Mouse (Mus musculus): ENCODE data around the gene Ribc1. TPM values are rescaled to one million over a fixed set of nuclear protein-coding genes. Genes with fewer than 3 reads are reported as not detected.

Ribc1 gene
- under 1 TPM in 2 of 4 experiments, not detected in 2; 0.25 to 0.30 TPM for total RNA-seq (2022)

DNA sequence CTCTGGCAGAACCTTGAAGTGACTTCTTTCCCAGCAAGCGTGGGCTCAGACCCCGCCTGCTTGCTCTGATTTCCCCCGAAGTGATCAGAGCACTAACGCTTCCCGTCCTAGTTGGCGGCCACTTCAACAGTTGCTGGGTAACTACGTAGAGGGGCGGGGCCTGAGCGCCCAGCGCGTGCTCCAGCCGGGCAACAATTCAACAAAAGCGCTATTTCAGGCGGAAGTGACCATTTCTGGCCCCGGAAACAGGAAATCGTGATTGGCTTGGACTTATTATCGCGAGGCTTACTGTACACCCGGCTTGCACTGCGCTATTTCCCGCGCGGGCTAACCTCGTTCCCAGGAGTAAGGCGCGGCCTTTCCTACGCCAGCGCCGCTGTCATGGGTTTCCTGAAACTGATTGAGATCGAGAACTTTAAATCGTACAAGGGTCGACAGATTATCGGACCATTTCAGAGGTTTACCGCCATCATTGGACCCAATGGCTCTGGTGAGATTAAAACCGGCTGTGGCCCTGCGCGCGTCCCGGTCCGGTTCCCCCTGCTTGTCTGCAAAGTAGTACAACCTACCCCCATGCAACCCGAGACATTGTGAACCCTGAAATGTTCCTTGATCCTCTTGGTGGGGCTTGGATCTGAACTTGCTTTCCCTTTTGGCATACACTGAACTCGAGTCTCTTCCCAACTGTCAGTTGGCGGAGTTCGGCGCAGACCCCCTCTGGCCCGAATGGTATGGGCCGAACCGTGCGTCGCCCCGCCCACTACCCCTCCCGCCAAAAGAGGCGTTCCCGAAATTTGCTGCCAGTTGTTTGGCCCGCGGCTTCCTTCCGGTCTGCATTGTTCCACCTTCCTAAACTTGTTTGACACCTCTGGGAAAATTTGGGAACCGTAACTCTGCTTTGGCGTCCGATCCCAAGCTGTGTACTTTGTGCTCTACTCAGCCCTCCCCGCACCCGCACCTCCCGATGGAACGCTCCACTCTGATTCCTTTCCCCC is at the start of gene Ribc1, which contains the start of gene Smc1a:
Gene Ribc1, minus strand, starts transcription at position 145 of the 995 bp plus-strand sequence.
Gene Smc1a, plus strand, starts transcription at position 278 of the 995 bp plus-strand sequence.
- peak; percentile 91 to 92 for DNase-seq (ENCODE audit: low spot score in 2 of 2)

- DNase-seq (ENCODE audit: low spot score in 2 of 2), result no peak
Observed at GRCm38 (mm10) chrX:152065674-152066073, 49.6 kb upstream of the Ribc1 start.

DNA sequence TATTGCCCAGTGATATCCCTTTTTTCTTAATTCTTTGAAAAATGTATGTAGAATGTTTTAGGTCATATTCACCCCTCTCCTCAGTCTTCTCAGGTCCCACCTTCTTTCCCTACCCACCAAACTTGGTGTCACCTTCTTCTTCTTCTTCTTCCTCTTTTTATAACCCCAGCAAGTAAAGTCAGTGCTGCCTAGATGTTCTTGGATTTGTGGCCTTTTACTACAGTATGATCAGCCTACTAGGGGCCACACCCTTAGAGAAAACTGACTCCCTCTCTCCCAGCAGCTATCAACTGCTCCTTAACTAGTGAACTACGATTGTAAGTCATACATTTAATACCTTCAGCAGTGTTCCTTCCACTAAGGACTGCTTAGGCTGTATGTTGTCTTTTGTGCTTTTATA is 38.0 kb upstream of the Ribc1 start:
- DNase-seq (ENCODE audit: low spot score in 2 of 2), result no peak

DNA sequence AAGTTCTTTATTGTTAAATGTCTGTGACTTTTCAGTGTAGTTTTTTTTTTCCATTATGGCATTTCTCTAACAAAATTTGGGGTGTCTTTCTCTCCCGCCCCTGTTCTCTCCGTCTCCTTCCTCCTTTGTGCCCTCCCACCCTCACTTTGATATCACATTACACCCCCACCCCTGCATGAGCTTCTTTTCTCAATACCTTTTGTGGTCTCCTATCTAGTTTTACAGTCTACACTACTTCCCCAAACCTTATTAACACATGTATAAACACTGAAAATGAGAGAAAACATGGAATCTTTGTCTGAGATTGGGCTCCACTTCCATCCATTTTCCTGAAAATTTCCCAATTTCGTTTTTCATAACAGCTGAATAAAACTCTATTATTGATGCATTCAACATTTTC is 36.5 kb upstream of the Ribc1 start:
- DNase-seq (ENCODE audit: low spot score in 2 of 2), result no peak

DNA sequence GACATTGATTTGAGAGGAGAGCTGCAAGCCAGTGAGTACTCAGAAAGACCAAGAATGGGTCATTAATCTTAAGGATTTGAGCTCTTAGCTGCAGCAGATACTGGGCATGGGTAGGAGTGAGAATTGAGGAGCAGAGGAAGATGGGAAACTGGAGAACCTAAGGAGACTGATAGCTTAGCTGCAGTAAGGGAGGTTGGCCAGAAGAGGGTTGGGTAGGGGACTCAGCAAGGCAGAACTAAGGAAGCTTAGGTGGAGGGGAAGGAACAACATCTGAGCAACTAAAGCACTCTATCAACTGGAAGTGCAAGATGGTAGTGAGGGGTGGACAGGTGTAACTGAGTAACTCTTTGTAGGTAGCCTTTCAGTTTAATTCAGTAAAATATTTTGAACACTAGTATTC is 31.1 kb upstream of the Ribc1 start:
- no peak for DNase-seq (ENCODE audit: low spot score in 2 of 2)

GRCm38 (mm10) chrX:152039865-152040264 is 23.8 kb upstream of the Ribc1 start:
- DNase-seq (ENCODE audit: low spot score in 2 of 2), result no peak

GRCm38 (mm10) chrX:152019294-152019693 is 3.2 kb upstream of the Ribc1 start:
- DNase-seq (ENCODE audit: low spot score in 2 of 2), result no peak

GRCm38 (mm10) chrX:152017186-152017585 is 1.1 kb upstream of the Ribc1 start:
- no peak for DNase-seq (ENCODE audit: low spot score in 2 of 2)

- DNase-seq (ENCODE audit: low spot score in 2 of 2), result no peak
Observed at GRCm38 (mm10) chrX:152015752-152016150, 344 bp downstream of the Ribc1 start.

GRCm38 (mm10) chrX:152007863-152008262 is 8.2 kb downstream of the Ribc1 start:
- DNase-seq (ENCODE audit: low spot score in 2 of 2), result no peak

DNA sequence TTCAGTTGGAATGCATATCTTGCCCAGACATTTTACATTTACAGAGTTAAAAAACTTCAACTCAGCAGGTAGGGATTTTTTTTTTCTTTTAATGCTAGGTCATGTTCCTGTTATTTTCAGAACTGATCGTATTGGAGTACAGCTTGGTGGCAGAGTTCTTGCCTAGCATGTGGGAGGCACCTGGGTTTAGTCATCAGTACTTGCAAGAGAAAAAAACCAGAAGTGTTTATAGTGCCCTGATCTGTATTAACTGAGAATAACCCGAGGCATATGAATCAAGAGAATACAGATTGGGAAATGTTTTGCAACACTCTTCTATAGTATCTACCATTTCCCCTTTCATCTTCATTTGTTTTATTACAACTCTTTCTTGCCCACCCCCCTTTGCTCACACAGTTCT is 13.2 kb downstream of the Ribc1 start:
- DNase-seq (ENCODE audit: low spot score in 2 of 2), result no peak

DNA sequence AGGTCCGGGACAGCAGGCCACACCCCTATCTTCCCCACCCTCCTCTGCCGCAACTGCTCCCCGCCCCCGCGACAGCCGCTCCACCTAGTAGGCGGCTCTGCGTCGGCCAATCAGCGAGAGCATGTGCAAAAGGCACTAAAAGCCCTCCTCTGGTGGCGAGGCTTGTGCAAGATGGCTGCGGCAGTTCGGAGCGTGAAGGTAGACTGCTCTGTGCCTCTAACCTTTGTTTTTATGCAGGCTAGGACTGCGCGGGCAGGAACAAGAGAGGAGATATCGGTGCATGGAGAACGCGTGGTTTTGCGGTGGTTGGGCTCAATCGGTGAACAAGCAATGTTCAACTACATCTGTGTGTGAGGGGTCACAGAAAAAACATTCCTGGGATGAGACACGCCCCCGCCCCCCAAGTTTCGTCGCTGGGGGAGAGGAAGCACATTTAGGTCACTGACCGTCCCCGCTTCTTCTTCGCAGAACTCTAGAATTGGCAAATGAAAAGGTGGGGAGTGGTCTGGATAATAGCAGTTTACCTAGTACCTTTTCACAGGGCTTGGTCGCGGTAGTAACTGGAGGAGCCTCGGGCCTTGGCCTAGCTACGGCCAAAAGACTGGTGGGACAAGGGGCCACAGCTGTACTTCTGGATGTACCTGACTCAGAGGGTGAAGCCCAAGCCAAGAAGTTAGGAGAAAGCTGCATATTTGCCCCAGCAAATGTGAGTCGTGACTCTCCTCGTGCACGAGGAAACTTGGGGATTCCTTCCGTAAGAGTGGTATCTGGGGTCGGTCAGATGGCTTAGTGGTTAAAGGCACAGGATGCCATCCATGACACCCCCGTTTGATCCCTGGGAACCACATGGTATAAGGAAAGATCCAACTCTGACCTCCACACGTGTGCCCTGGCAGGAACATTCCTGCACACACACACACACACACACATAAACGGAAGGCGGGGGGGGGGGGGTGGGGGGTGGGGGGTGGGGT is 14.1 kb downstream of the Ribc1 start, which contains the start of gene Hsd17b10:
Gene Hsd17b10, plus strand, starts transcription at position 109 of the 974 bp plus-strand sequence.
- peak; percentile 68 to 74 for DNase-seq (ENCODE audit: low spot score in 2 of 2)

DNA sequence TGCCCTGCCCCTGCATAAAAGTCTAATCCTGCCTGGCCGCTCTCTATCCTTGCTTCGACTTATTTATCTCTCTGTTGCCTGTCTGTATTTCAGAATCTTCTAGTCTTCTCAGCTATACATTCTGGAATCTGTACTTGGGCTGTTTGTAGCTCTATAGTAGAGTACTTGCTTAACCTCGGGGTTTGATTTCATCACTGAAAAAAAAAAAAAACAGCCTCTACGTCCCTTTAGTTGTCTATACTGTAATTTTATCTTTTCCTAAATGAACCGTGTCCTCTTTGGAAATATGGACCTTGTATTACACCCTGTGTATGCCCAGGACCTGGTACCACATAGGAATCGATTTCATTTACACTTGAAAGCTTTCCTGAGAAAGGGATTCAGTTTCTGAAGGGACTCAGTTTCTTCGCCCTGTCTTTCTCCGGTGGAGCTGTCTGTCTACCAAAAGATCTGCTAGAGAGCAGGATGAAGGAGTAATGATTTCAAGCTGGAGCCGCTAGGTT is 14.9 kb downstream of the Ribc1 start:
- DNase-seq (ENCODE audit: low spot score in 2 of 2), result no peak

GRCm38 (mm10) chrX:151999006-151999710 is 16.9 kb downstream of the Ribc1 start:
- no peak for DNase-seq (ENCODE audit: low spot score in 2 of 2)

Other genes starting within 250 kb of the Ribc1 start
- gene Huwe1, start 215.5 kb downstream of the Ribc1 start, total RNA-seq (2022), result 100 to 1,000 TPM; 244 to 296 (median 265) TPM
- gene Hsd17b10, start 14.4 kb downstream of the Ribc1 start, total RNA-seq (2022), result 10 to 100 TPM; 47.2 to 53.5 (median 50.3) TPM
- gene Smc1a, start 133 bp upstream of the Ribc1 start, total RNA-seq (2022), result 10 to 100 TPM; 50.3 to 57.7 (median 52.3) TPM
- 100 to 1,000 TPM; 143 to 160 (median 154) TPM for gene Iqsec2, start 128.0 kb upstream of the Ribc1 start, total RNA-seq (2022)
- 10 to 100 TPM; 44.8 to 64.3 (median 52.9) TPM for gene Kdm5c, start 216.7 kb upstream of the Ribc1 start, total RNA-seq (2022)